Mouse (Mus musculus): ENCODE data around the gene Ccdc194.

The Ccdc194 gene

DNA sequence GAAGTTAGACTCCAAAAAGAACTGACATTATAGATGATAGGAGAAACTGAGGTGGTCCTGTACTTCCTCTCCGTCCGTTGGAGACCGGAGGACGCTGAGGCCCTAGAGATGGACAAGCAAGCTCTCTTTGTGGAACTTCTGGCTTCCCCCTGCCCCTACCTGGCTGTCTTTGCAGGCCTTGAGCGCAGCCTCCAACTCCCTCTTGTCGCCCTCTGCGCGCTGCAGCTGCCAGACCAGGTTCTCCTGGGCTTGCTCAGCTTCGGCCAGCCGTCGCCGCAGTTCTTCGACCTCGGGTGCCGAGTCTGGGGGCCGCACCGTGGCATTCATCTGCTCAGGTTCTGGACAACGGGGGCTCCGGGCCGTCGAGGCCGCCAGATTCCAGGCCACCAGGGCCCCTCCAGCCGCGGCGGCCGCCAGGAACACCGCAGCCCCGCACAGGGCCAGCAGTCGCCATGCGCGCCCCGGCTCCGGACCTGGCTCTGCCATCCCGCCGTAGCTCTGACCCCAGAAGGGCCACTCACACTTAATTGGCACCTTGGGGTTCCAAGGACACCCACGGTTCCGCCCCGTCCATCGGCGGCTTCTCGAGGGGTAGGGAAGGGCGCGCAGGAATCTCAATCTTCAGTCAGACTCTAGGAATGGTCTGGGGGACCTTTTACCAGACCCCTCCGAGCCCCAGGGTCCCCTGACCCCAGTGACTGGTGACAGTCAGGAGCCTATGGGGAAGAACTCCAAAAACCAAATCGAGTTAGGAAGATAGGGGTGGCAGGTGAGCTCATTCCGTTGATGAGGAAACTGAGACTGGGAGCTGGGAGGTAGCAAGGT lies at the start of gene Ccdc194:
Ccdc194 (minus strand) TSS at position 486 of the 825 bp plus-strand sequence.
- no peak for DNase-seq (ENCODE audit: low spot score in 2 of 2)

DNA sequence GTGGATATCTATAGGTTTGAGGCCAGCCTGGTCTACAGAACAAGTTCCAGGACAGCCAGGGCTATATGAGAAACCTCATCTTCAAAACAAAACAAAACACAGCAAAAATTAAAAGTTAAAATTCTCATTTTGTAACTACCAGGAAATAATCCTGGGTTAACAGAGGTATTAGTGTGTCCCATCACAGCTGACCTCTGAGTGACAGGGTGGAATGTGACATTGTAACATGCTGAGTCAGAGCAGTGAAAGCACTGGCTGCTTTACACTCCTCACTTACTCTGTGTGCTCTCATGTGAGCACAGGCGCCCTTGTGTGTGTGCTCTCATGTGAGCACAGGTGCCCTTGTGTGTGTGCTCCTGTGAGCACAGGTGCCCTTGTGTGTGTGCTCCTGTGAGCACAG lies 49.5 kb upstream of the Ccdc194 start:
- DNase-seq (ENCODE audit: low spot score in 2 of 2) = no peak

GRCm38 (mm10) chr8:71574426-71574825 lies 48.9 kb upstream of the Ccdc194 start:
- no peak for DNase-seq (ENCODE audit: low spot score in 2 of 2)

GRCm38 (mm10) chr8:71572847-71573633 lies 47.5 kb upstream of the Ccdc194 start:
- peak in 1 of 2 experiments; percentile 72 for DNase-seq (ENCODE audit: low spot score in 2 of 2)

DNA sequence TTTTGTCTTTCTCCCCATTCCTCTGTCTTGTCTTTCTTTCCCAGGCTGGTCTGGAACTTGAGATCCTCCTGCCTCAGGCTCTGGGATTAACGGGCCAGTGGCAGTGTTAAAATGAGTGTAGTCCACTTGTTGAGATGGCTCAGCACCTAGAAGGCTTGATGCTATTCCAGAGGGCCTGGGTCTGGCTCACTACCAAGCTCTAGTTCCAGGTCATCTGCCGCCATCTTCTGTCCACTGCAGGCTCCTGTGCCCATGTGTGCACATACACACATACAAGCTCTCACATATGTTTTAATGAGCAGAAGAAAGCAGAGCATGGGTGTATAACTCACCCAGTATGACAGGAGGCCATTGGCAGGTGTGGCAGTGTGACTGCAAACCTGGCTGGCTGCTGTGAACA lies 46.6 kb upstream of the Ccdc194 start:
- no peak for DNase-seq (ENCODE audit: low spot score in 2 of 2)

- DNase-seq (ENCODE audit: low spot score in 2 of 2) = peak in 1 of 2 experiments; percentile 95
Observed at GRCm38 (mm10) chr8:71570291-71570954, 44.9 kb upstream of the Ccdc194 start.

GRCm38 (mm10) chr8:71569366-71570290 lies 44.1 kb upstream of the Ccdc194 start:
- DNase-seq (ENCODE audit: low spot score in 2 of 2) = peak; percentile 92 to 94

GRCm38 (mm10) chr8:71568941-71569340 lies 43.4 kb upstream of the Ccdc194 start:
- no peak for DNase-seq (ENCODE audit: low spot score in 2 of 2)

GRCm38 (mm10) chr8:71568387-71568937 lies 43.0 kb upstream of the Ccdc194 start, which contains the start of gene Slc27a1:
Slc27a1 (plus strand) TSS chr8:71568882.
- peak in 1 of 2 experiments; percentile 76 for DNase-seq (ENCODE audit: low spot score in 2 of 2)

- no peak for DNase-seq (ENCODE audit: low spot score in 2 of 2)
Observed at GRCm38 (mm10) chr8:71567587-71567986, 42.1 kb upstream of the Ccdc194 start.

DNA sequence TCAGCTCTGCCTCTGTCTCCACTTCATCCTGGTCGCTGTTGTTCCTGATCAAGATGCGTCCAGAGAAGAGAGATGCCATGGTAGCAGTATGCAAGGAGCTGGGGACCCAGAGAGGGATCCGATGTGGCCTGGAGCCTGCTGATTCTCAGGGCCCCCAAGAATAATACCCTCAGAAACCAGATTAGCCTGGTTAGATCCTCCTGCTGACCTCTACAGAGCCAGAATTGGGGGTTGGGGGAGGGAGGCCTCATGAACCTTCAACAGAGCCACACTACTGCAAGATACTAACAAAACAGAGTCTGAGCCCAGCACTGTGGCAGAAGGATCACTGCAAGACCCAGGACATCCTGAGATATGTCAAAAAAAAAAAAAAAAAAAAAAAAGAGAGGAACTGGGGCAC lies 41.0 kb upstream of the Ccdc194 start, which contains the start of gene Nxnl1:
Nxnl1 (minus strand) TSS at position 101 of the 400 bp plus-strand sequence.
- DNase-seq (ENCODE audit: low spot score in 2 of 2) = no peak

GRCm38 (mm10) chr8:71563992-71564391 lies 38.5 kb upstream of the Ccdc194 start:
- DNase-seq (ENCODE audit: low spot score in 2 of 2) = no peak

GRCm38 (mm10) chr8:71562751-71563150 lies 37.2 kb upstream of the Ccdc194 start:
- peak; percentile 70 to 84 for DNase-seq (ENCODE audit: low spot score in 2 of 2)

DNA sequence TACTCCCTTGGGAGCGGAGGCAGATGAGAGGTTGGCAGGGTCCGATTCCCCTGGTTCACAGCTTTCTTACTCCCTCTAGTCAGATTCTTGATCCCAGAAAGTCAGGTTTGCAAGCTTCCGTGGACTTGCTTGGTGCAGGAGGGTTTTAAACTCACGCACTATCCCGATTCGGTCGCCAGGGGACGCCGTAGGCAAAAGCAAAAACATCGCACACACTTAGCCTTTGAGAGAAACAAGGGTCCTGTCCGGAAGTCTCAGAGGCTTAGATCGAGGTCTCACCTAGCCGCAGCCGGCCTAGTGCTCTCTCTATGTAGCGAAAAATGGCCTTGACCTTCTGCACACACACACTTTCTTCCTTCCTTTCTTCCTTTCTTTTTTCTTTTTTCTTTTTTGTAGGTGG lies 35.9 kb upstream of the Ccdc194 start:
- DNase-seq (ENCODE audit: low spot score in 2 of 2) = peak; percentile 51 to 53

- DNase-seq (ENCODE audit: low spot score in 2 of 2) = no peak
Observed at GRCm38 (mm10) chr8:71560765-71561164, 35.3 kb upstream of the Ccdc194 start.

DNA sequence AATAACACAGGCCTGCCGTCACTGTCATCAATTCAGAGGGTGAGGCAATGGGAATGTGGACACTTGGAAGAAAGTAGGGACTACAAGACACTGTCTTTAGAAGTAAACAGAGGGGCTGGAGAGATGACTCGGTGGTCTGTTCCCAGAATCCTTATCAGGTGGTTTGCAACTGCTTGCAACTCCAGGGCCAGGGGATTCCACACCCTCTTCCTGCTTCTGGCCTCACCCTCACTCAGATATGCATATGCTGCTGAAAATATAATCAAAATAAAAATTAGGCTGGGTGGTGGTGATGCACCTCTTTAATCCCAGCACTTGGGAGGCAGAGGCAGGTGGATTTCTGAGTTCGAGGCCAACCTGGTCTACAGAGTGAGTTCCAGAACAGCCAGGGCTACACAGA lies 34.6 kb upstream of the Ccdc194 start:
- DNase-seq (ENCODE audit: low spot score in 2 of 2) = no peak

GRCm38 (mm10) chr8:71558958-71559690 lies 33.6 kb upstream of the Ccdc194 start:
- peak; percentile 66 to 78 for DNase-seq (ENCODE audit: low spot score in 2 of 2)

DNA sequence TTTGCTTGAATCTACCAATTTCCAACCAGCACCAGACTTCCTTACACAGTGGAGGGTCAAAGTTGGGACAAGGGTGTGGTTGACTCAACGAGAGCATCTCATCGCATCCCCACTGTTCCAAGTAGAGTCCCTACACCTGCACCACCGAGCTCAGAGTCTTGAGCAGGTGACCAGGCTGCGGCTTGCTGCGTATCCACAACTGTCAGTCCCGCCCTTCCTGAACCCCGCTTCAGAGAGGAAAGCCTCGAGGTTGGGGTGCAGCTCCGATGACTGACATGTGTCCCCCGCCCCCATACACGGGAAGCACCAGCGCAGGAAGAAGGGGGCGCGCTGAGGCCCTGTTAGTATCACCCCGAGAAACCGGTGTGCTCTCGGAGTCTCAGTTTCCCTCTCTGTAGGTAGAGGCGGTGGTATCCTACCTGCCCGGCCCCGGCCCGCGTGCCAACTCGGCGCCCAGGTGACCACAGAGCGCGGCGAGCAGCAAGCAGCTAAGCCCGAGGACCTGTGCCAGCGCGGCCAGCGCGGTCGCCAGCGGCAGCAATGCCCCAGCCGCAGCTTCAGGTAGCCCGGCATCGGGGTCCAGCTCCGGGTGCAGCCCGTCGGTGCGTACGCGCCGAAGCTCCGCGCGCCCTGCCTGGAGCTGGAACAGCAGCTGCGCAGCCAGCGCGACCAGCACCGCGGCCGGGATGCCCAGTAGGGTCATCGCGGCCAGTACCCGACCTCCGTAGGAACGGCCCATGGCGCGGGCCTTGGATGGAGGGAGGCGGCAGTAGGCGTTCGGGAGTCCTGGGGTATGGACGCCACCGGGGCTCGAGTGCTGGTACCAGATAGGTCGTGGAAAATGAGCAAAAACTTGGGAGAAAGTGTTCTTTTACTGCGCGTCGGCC lies 32.8 kb upstream of the Ccdc194 start, which contains the start of gene Tmem221:
Tmem221 (minus strand) TSS at position 801 of the 887 bp plus-strand sequence.
- no peak for DNase-seq (ENCODE audit: low spot score in 2 of 2)

- no peak for DNase-seq (ENCODE audit: low spot score in 2 of 2)
Observed at GRCm38 (mm10) chr8:71554644-71555043, 29.1 kb upstream of the Ccdc194 start.

Data from urinary bladder, postnatal 36 days (tissue).